Mouse (Mus musculus): Measurements from ENCODE around the gene Pdxp. TPM values are rescaled to one million over a fixed set of nuclear protein-coding genes. Genes with fewer than 3 reads are reported as not detected.

Gene Pdxp
- total and polyA plus RNA-seq, 3 experiments = 2.8 to 9.8 (median 5.4) TPM

GRCm38 (mm10) chr15:78927788-78928457, 14.2 kb downstream of the Pdxp start (continued):
- TF ChIP-seq SMC3 (IDR thresholded peaks at IDR 0.05; ENCODE audit: low read depth, low read length) (peak; percentile 14; the same call in 1 of the 2 replicates), POLR2AphosphoS2 (IDR thresholded peaks at IDR 0.05; ENCODE audit: low read depth, low read length) (0 out of 2 replicates have a peak, but pooled peaks have one; percentile 47), MAFK (IDR thresholded peaks at IDR 0.05; ENCODE audit: insufficient replicate concordance, low read length) (0 out of 2 replicates have a peak, but pooled peaks have one; percentile 47), ELF1 (IDR thresholded peaks at IDR 0.05; ENCODE audit: low read depth, low read length) (peak; percentile 73), ZC3H11A (IDR thresholded peaks at IDR 0.05; ENCODE audit: low read depth, low read length) (no peak), MEF2A (IDR thresholded peaks at IDR 0.05; ENCODE audit: borderline replicate concordance, low read depth, low read length) (peak; percentile 73), KAT2A (IDR thresholded peaks at IDR 0.05; ENCODE audit: insufficient replicate concordance, low read length) (0 out of 2 replicates have a peak, but pooled peaks have one; percentile 22), SIN3A (IDR thresholded peaks at IDR 0.05; ENCODE audit: low read length) (peak; percentile 94), NELFE (IDR thresholded peaks at IDR 0.05; ENCODE audit: low read depth, low read length) (peak; percentile 32; the same call in 1 of the 2 replicates), USF1 (IDR thresholded peaks at IDR 0.05; ENCODE audit: low read depth, low read length) (no peak), NRF1 (IDR thresholded peaks at IDR 0.05; ENCODE audit: low read depth, low read length) (peak; percentile 24; the same call in 1 of the 2 replicates), RAD21 (IDR thresholded peaks at IDR 0.05; ENCODE audit: low read depth, low read length) (no peak), MXI1 (IDR thresholded peaks at IDR 0.05; ENCODE audit: low read depth, low read length) (peak; percentile 83), RCOR1 (conservative IDR thresholded peaks at IDR 0.05; ENCODE audit: low read depth, low read length) (no peak), TCF12 (IDR thresholded peaks at IDR 0.05; ENCODE audit: low read depth, low read length) (peak; percentile 92), MAZ (IDR thresholded peaks at IDR 0.05; ENCODE audit: low read depth, low read length) (peak; percentile 86)

GRCm38 (mm10) chr15:78928539-78928938, 14.8 kb downstream of the Pdxp start:
- in situ Hi-C loops (cut with MboI; ENCODE audit: low pct_ligation_motif_present, low pct_unique_long_range_greater_than_20kb, low sequenced_read_pairs) = no loop called here
- peak overlapping the region; percentile 95 for H3K4me2 ChIP-seq (ENCODE audit: insufficient read depth, low read depth, poor library complexity, severe bottlenecking)
- peak overlapping the region; percentile 23; the same call in 1 of the 2 replicates for H3K9ac ChIP-seq (ENCODE audit: insufficient read depth, low read depth)

More at GRCm38 (mm10) chr15:78928539-78928938, 14.8 kb downstream of the Pdxp start:
- Histone ChIP-seq H3K4me3 (replicated peaks in 1 of 3; ENCODE audit: low read depth in 2 of 3, low read length in 2 of 3, poor library complexity in 1 of 3) (no peak overlapping the region), H3K4me1 (ENCODE audit: control insufficient read depth in 1 of 2, insufficient read depth in 2 of 2) (peaks cover 18 to 50% of the 10 kb centered on the region in 2 experiments), H3K27me3 (replicated peaks) (no peaks in the 10 kb centered on the region), H3K9me3 (replicated peaks; ENCODE audit: low read length) (no peaks in the 10 kb centered on the region), H3K79me2 (replicated peaks; ENCODE audit: control insufficient read depth, extremely low read depth, insufficient read depth, poor library complexity, severe bottlenecking) (peaks cover 4% of the 10 kb centered on the region; the same call in 1 of the 2 replicates), H3K36me3 (replicated peaks in 1 of 2; ENCODE audit: control insufficient read depth in 1 of 2, insufficient read depth in 1 of 2, low read length in 1 of 2) (peaks cover 12 to 25% of the 10 kb centered on the region in 2 experiments), H3K27ac (ENCODE audit: insufficient read depth, low read depth) (peak overlapping the region; percentile 34; the same call in 1 of the 2 replicates)
- TF ChIP-seq MXI1 (IDR thresholded peaks at IDR 0.05; ENCODE audit: low read depth, low read length) (no peak), ETS1 (conservative IDR thresholded peaks at IDR 0.05; ENCODE audit: low read depth, low read length) (no peak), POLR2AphosphoS2 (IDR thresholded peaks at IDR 0.05; ENCODE audit: low read depth, low read length) (no peak), JUND (conservative IDR thresholded peaks at IDR 0.05; ENCODE audit: low read depth, low read length) (no peak), GABPA (IDR thresholded peaks at IDR 0.05; ENCODE audit: insufficient replicate concordance, low read depth, low read length) (no peak), IRF4 (IDR thresholded peaks at IDR 0.05; ENCODE audit: low read depth, low read length) (no peak), NRF1 (IDR thresholded peaks at IDR 0.05; ENCODE audit: low read depth, low read length) (no peak), ZNF384 (IDR thresholded peaks at IDR 0.05; ENCODE audit: low read depth, low read length) (no peak), MAZ (IDR thresholded peaks at IDR 0.05; ENCODE audit: low read depth, low read length) (no peak), MYC (IDR thresholded peaks at IDR 0.05; ENCODE audit: low read depth, low read length) (no peak), CHD2 (IDR thresholded peaks at IDR 0.05; ENCODE audit: low read length) (no peak), TCF12 (IDR thresholded peaks at IDR 0.05; ENCODE audit: low read depth, low read length) (no peak), PAX5 (IDR thresholded peaks at IDR 0.05; ENCODE audit: low read length) (no peak), BHLHE40 (IDR thresholded peaks at IDR 0.05; ENCODE audit: low read depth, low read length) (no peak), NELFE (IDR thresholded peaks at IDR 0.05; ENCODE audit: low read depth, low read length) (no peak)
- no peak for DNase-seq (ENCODE audit: extremely low read depth)
- dilution Hi-C loops (cut with MboI; ENCODE audit: extremely low pct_ligation_motif_present, extremely low pct_unique_long_range_greater_than_20kb, low sequenced_read_pairs) = no loop called here
